Mouse (Mus musculus): Measurements from ENCODE around the gene Rgs6.

DNA sequence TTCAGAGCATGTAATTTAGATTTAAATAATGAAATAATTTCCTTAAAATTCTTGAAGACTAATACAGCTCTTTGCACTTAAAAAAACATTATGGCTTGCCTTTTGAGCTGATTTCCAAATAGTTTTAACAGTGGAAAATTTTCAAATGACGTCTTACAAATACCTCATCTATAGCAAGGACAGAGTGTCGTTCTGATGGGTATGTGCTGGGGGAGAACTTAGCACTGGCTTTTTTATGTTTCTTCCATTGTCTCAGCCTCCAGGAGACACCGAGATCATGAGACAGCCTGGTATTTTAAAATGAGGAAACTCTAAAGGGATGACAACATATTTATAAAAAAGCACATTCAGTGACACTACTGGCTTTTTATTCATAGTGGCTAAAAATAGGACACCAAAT, 204.0 kb downstream of the Rgs6 start:
- TF ChIP-seq CTCF (IDR thresholded peaks at IDR 0.05; ENCODE audit: extremely low read depth, insufficient read length, insufficient replicate concordance, low read depth, low read length) = no peak
- TF ChIP-seq POLR2A (IDR thresholded peaks at IDR 0.05; ENCODE audit: low read depth, low read length) = no peak

Data from small intestine, adult 2 months (tissue).